Mouse (Mus musculus): Measurements from ENCODE around the gene Pnma1. TPM values are rescaled to one million over a fixed set of nuclear protein-coding genes. Genes with fewer than 3 reads are reported as not detected.

Gene Pnma1
- total RNA-seq, 2 experiments from 2014 or later = 0.23 to 0.26 TPM

DNA sequence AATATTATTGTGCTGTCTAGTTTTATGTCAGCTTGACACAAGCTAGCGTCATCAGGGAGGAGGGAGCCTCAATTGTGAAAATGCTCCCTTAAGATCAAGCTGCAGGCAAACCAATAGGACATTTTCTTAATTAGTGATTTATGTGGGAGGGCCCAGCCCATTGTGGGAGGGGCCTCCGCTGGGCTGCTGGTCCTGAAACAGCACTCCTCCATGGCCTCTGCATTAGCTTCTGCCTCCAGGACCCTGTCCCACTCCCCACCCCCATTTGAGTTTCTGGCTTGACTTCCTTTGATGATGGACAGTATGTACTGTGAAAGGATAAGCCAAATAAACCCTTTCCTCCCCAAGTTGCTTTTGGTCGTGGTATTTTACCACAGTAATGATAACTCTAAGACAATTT is 41.3 kb downstream of the Pnma1 start:
- DNase-seq = no peak

DNA sequence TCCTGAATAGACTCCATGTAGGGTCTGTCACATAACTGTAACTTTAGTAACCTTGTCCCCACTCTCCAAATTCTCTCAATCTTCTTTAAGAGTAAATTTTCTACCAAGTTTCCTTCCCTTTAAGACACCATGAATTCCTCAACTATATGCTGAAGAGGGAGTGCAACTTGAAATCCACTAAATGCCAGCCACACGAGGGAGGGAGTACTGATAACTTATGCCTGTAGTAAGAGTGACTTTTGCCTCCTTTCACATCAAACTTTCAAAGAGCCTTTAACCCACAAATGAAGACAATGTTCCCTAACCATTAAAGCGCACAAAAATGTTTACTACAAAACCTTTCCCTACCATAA is 46.8 kb downstream of the Pnma1 start:
- DNase-seq = no peak

DNA sequence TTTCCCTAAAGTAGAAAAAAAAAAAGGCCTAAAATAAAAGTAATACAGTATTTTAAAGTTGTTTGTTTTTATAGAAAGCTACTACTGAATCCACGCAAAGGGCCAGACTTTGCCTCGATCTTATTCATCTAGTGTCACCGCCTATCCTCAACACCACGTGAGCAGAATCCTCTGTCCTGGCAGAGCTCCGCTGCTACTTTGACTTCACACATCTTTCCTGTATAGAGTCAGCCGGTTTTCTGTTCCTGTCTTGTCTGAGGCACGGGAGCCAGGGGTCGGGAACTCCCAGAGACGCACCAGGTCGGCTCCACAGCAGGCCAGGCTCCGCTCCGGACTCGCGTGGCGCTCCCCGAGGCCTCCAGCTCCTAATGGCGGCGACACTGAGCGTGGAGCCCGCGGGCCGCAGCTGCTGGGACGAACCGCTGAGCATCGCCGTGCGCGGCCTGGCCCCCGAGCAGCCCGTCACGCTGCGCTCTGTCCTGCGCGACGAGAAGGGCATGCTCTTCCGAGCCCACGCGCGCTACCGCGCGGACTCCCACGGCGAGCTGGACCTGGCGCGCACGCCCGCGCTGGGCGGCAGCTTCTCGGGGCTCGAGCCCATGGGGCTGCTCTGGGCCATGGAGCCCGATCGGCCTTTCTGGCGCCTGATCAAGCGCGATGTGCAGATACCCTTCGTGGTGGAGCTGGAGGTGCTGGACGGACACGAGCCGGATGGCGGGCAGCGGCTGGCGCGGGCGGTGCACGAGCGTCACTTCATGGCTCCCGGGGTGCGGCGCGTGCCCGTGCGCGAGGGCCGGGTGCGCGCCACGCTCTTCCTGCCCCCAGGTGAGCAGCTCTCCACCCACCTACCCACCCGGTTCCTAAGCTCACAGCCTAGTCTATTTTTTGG is 47.4 kb downstream of the Pnma1 start, which contains the start of gene Acot6:
Acot6 (plus strand) TSS at position 51 of the 889 bp plus-strand sequence.
- peak; percentile 54 to 56 for DNase-seq

DNA sequence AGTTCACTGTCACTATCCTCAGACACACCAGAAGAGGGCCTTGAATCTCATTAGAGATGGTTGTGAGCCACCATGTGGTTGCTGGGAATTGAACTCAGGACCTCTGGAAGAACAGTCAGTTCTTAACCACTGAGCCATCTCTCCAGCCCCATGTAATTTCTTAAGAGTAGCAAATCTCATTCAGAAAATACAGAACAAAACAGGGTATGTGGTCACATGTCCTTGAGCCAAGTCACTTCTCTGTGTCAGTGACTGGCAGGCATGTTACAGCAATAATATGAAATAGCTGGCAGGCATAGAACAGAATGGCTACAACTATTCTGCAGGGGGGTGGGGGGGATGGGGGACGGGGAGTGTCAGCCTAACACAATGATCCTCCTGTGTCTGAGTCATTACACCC is 48.2 kb downstream of the Pnma1 start:
- peak in 1 of 2 experiments; percentile 7 for DNase-seq

DNA sequence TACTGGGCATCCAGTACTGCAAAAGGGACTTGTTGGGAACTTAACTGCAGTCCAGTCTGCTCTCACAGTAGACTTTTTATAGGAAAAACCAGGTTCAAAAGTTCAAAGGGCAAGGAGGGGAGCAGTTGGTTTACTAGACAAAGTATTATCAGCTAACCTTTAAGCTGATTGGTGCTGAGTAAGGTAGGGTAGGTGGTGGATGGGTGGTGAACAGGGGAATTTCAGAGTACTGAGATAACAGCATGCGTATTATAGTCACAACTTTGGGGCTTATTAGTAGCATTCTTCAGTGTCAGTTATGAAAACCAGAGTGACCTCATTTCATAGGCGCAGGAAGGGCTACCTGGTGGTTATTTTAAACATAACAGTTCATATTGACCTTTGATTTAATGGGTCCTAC is 48.7 kb downstream of the Pnma1 start:
- no peak for DNase-seq

Other genes with a start within 250 kb of the Pnma1 start
- 10 to 100 TPM; 46.2 to 49.9 TPM for gene Numb, start 226.6 kb downstream of the Pnma1 start, total RNA-seq (2021)
- 10 to 100 TPM; 15.4 to 17.3 TPM for gene Riox1, start 197.9 kb downstream of the Pnma1 start, total RNA-seq (2021)
- gene Heatr4, start 163.6 kb downstream of the Pnma1 start, total RNA-seq (2021) = not detected
- 10 to 100 TPM; 22.0 to 26.7 TPM for gene Acot2, start 160.6 kb downstream of the Pnma1 start, total RNA-seq (2021)
- gene Acot1, start 139.0 kb downstream of the Pnma1 start, total RNA-seq (2021) = 10 to 100 TPM in 1 of 2 experiments, 1 to 10 TPM in 1; 5.0 to 22.7 TPM
- 1 to 10 TPM in 1 of 2 experiments, under 1 TPM in 1; 0.96 to 4.6 TPM for gene Acot4, start 110.1 kb downstream of the Pnma1 start, total RNA-seq (2021)
- not detected for gene Gm49366, start 109.6 kb downstream of the Pnma1 start, total RNA-seq (2021)
- 1 to 10 TPM in 1 of 2 experiments, not detected in 1; 1.3 TPM for gene Acot3, start 96.3 kb downstream of the Pnma1 start, total RNA-seq (2021)
- gene Acot5, start 79.2 kb downstream of the Pnma1 start, total RNA-seq (2021) = under 1 TPM; 0.23 to 0.40 TPM
- 1 to 10 TPM; 4.5 to 4.6 TPM for gene Acot6, start 47.8 kb downstream of the Pnma1 start, total RNA-seq (2021)
- 10 to 100 TPM; 14.1 to 19.5 TPM for gene Dnal1, start 34.1 kb downstream of the Pnma1 start, total RNA-seq (2021)
- gene Elmsan1, start 70.4 kb upstream of the Pnma1 start, total RNA-seq (2021) = 10 to 100 TPM; 18.1 to 23.8 TPM
- 10 to 100 TPM; 76.8 to 84.6 TPM for gene Ptgr2, start 136.7 kb upstream of the Pnma1 start, total RNA-seq (2021)
- 10 to 100 TPM; 32.8 to 38.9 TPM for gene Zfp410, start 168.4 kb upstream of the Pnma1 start, total RNA-seq (2021)
- 10 to 100 TPM; 44.6 to 63.2 TPM for gene Coq6, start 213.2 kb upstream of the Pnma1 start, total RNA-seq (2021)
- 1 to 10 TPM; 2.5 to 2.6 TPM for gene Fam161b, start 213.3 kb upstream of the Pnma1 start, total RNA-seq (2021)

Data from adrenal gland, postnatal 36 days (tissue).